Mouse (Mus musculus): ENCODE measurements around the gene Ablim2. TPM values are rescaled to one million over a fixed set of nuclear protein-coding genes. Genes with fewer than 3 reads are reported as not detected.

Gene Ablim2
- polyA plus RNA-seq, 1 experiment from 2014 or later = 2.5 TPM

DNA sequence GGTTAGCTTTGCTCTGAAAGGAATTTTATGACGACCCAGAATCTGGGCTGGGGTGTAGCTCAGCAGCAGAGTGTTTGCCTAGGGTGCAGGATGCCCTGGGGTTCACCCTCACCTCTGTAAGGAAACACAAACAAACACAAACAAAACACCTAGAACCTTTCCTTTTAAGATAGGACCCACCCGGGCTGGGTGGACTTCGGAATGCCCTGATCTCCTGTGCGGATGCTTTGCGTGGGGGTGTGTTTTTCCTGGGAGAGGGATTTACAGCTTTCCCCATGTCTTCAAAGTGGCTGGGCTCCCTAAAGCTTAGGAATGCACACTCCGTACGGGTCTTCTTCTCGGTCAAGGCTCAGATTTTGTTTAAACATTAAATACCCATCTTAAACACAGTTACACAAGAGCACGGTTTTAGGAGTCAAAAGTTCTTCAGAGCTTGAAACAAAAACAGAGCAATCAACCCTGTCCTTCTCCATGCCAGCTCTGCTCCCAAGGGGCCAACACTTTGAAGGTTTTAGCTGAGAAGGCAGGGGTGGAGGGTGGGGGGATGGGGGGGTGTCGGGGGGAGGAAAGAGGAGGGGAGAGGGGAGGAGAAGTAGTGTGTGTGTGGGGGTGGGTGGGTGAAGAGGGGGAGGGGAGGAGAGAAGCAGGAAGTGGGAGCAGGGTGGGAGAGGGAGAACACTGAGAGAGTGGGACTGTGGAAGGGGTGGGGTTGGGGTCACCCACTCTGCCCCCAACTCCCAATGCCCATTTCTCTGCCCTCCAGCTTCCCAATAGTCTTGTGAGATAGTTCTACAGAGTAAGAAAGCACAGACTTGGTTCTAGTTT, 142.9 kb downstream of the Ablim2 start:
- ATAC-seq (replicated peaks; ENCODE audit: insufficient number of reproducible peaks, low FRiP score, low TSS enrichment) = peak; percentile 36; the same call in 1 of the 2 replicates

DNA sequence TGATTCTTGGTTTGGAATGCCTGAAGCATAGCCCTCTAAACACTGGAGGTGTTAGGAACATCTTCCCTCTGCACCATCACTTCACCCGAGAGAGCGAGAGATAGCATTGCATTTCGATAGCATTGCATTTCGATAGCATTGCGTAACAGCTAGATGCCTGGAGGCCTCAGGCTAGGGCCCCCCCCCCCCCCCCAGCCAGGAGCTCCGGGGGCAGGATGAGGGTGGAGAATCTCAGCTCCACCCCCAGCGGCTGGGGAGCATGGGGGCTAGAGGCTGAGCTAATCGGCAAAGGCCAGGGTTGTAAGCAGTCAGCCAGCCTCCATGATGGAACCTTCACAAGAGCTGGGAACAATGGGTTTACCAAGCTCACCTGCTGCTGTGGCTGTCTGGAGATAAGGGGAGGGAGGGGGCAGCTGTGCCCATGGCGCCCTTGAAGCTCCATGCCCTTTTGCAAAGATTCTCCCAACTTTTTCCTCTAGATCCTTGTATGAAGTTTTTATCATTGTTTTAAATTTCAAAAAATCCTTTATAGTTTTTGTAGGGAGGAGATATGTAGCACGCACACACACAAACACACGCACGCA, 143.6 kb downstream of the Ablim2 start:
- H3K4me3 ChIP-seq (ENCODE audit: low read depth, low read length) = 0 out of 2 replicates have a peak overlapping the region, but pooled peaks have one; percentile 5
- H3K9me3 ChIP-seq (replicated peaks; ENCODE audit: control insufficient read depth, low read length) = no peaks in the 10 kb centered on the region
- ATAC-seq (replicated peaks; ENCODE audit: insufficient number of reproducible peaks, low FRiP score, low TSS enrichment) = peak; percentile 67
- H3K36me3 ChIP-seq (ENCODE audit: control insufficient read depth, insufficient read depth, low read length) = no peaks in the 10 kb centered on the region
- 28% methylated on average over 12 of the region's 12 CpGs for WGBS (ENCODE audit: insufficient replicate concordance)
- H3K4me2 ChIP-seq = peak overlapping the region; percentile 51
- H3K9ac ChIP-seq (ENCODE audit: low read depth, low read length) = peak overlapping the region; percentile 10; the same call in 1 of the 2 replicates
- no peaks in the 10 kb centered on the region for H3K27me3 ChIP-seq (ENCODE audit: control insufficient read depth, insufficient read depth, low read length)
- peaks cover 75% of the 10 kb centered on the region for H3K4me1 ChIP-seq (ENCODE audit: control insufficient read depth, insufficient read depth, low read length)
- H3K27ac ChIP-seq (ENCODE audit: low read depth, low read length) = peak overlapping the region; percentile 82

More for the DNA sequence above, 142.9 kb downstream of the Ablim2 start:
- Histone ChIP-seq H3K27ac (ENCODE audit: low read depth, low read length) (peak overlapping the region; percentile 82), H3K4me2 (peak overlapping the region; percentile 51), H3K4me1 (ENCODE audit: control insufficient read depth, insufficient read depth, low read length) (peaks cover 77% of the 10 kb centered on the region), H3K27me3 (ENCODE audit: control insufficient read depth, insufficient read depth, low read length) (no peaks in the 10 kb centered on the region), H3K36me3 (ENCODE audit: control insufficient read depth, insufficient read depth, low read length) (no peaks in the 10 kb centered on the region), H3K9me3 (replicated peaks; ENCODE audit: control insufficient read depth, low read length) (no peaks in the 10 kb centered on the region), H3K9ac (ENCODE audit: low read depth, low read length) (peak overlapping the region; percentile 10; the same call in 1 of the 2 replicates), H3K4me3 (ENCODE audit: low read depth, low read length) (0 out of 2 replicates have a peak overlapping the region, but pooled peaks have one; percentile 5)
- WGBS (ENCODE audit: insufficient replicate concordance) = 3% methylated on average over 10 of the region's 10 CpGs

GRCm38 (mm10) chr5:35903456-35903855, 145.8 kb downstream of the Ablim2 start:
- H3K4me3 ChIP-seq (ENCODE audit: low read depth, low read length) = no peak overlapping the region
- peaks cover 80% of the 10 kb centered on the region for H3K4me1 ChIP-seq (ENCODE audit: control insufficient read depth, insufficient read depth, low read length)
- peak overlapping the region; percentile 72 for H3K27ac ChIP-seq (ENCODE audit: low read depth, low read length)
- WGBS (ENCODE audit: insufficient replicate concordance) = 36% methylated on average over 8 of the region's 8 CpGs
- no peaks in the 10 kb centered on the region for H3K36me3 ChIP-seq (ENCODE audit: control insufficient read depth, insufficient read depth, low read length)
- H3K27me3 ChIP-seq (ENCODE audit: control insufficient read depth, insufficient read depth, low read length) = no peaks in the 10 kb centered on the region
- H3K9ac ChIP-seq (ENCODE audit: low read depth, low read length) = no peak overlapping the region
- peak overlapping the region; percentile 1; the same call in 1 of the 2 replicates for H3K4me2 ChIP-seq
- no peak for ATAC-seq (replicated peaks; ENCODE audit: insufficient number of reproducible peaks, low FRiP score, low TSS enrichment)
- H3K9me3 ChIP-seq (replicated peaks; ENCODE audit: control insufficient read depth, low read length) = no peaks in the 10 kb centered on the region

DNA sequence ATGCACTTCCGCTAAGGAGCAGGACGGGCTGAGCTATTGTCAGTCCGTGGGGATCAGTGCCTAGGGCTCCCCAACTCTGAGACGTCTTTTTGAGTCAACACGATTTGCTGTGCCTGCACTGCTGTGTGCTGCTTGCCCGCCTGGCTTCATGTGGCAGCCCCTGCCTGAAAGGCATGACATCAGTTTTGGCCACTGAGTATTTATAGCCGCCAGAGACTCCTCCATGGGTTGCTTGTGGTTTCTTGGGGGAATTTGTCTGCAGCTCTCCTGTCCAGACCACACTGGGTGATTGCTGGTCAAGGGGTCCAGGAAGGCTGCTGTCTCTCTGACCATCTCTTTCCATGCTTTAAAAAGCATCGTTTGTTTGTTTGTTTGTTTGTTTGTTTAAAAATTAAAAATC, 147.6 kb downstream of the Ablim2 start:
- Histone ChIP-seq H3K27ac (ENCODE audit: low read depth, low read length) (peak overlapping the region; percentile 72), H3K9me3 (replicated peaks; ENCODE audit: control insufficient read depth, low read length) (no peaks in the 10 kb centered on the region), H3K4me1 (ENCODE audit: control insufficient read depth, insufficient read depth, low read length) (peaks cover 85% of the 10 kb centered on the region), H3K4me3 (ENCODE audit: low read depth, low read length) (no peak overlapping the region), H3K9ac (ENCODE audit: low read depth, low read length) (peak overlapping the region; percentile 4; the same call in 1 of the 2 replicates), H3K36me3 (ENCODE audit: control insufficient read depth, insufficient read depth, low read length) (no peaks in the 10 kb centered on the region), H3K4me2 (peak overlapping the region; percentile 35), H3K27me3 (ENCODE audit: control insufficient read depth, insufficient read depth, low read length) (no peaks in the 10 kb centered on the region)
- 42% methylated on average over 8 of the region's 8 CpGs for WGBS (ENCODE audit: insufficient replicate concordance)
- ATAC-seq (replicated peaks; ENCODE audit: insufficient number of reproducible peaks, low FRiP score, low TSS enrichment) = no peak

GRCm38 (mm10) chr5:35907090-35907489, 149.4 kb downstream of the Ablim2 start:
- no peak overlapping the region for H3K4me2 ChIP-seq
- no peak for ATAC-seq (replicated peaks; ENCODE audit: insufficient number of reproducible peaks, low FRiP score, low TSS enrichment)
- no peak overlapping the region for H3K4me3 ChIP-seq (ENCODE audit: low read depth, low read length)
- 0 out of 2 replicates have a peak, but pooled peaks cover 2% of the 10 kb centered on the region for H3K36me3 ChIP-seq (ENCODE audit: control insufficient read depth, insufficient read depth, low read length)
- WGBS (ENCODE audit: insufficient replicate concordance) = 55% methylated on average over 4 of the region's 4 CpGs
- H3K27me3 ChIP-seq (ENCODE audit: control insufficient read depth, insufficient read depth, low read length) = no peaks in the 10 kb centered on the region
- no peak overlapping the region for H3K9ac ChIP-seq (ENCODE audit: low read depth, low read length)
- H3K27ac ChIP-seq (ENCODE audit: low read depth, low read length) = no peak overlapping the region
- peaks cover 72% of the 10 kb centered on the region for H3K4me1 ChIP-seq (ENCODE audit: control insufficient read depth, insufficient read depth, low read length)
- no peaks in the 10 kb centered on the region for H3K9me3 ChIP-seq (replicated peaks; ENCODE audit: control insufficient read depth, low read length)

DNA sequence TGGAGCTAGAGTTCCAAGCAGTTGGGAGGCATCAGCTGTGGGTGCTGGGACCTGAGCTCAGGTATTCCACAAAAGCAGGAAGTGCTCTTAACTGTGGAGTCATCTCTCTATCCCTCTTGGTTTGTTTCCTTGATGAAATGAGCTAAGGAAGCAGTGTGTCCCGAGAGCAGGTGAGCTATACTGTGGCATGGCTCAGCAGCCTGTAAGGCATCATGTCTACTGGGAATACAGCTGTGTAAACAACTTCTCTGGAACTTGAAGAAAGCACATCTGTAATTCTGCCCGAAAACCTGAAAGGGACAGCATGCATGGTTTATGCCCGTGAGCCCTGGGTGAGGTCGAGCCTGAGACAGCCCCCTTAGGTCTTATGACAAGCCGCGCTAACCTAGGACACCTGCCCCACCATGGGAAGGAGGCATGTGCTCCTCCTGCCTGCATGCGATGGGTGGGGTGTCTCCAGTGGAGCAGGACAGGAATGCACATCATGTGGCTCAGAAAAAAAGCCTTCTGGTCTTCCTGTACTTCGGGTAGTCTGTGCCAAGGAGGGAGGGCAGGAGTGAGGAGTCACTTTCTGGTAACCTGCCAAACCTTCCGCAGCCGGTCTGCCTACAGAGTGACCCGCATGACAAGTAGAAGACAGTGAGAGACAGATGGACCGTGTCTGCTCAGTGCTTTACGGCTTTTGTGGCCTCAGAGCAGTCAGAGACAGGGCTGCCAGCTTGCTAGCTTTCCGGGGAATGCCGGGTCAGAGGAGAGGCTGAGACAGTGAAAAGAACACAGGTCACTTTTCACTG, 150.2 kb downstream of the Ablim2 start:
- H3K4me3 ChIP-seq (ENCODE audit: low read depth, low read length) = no peak overlapping the region
- peak overlapping the region; percentile 33 for H3K4me2 ChIP-seq
- peak; percentile 53 for ATAC-seq (replicated peaks; ENCODE audit: insufficient number of reproducible peaks, low FRiP score, low TSS enrichment)
- H3K9ac ChIP-seq (ENCODE audit: low read depth, low read length) = peak overlapping the region; percentile 53; the same call in 1 of the 2 replicates
- 0 out of 2 replicates have a peak, but pooled peaks cover 2% of the 10 kb centered on the region for H3K36me3 ChIP-seq (ENCODE audit: control insufficient read depth, insufficient read depth, low read length)
- no peaks in the 10 kb centered on the region for H3K27me3 ChIP-seq (ENCODE audit: control insufficient read depth, insufficient read depth, low read length)
- H3K27ac ChIP-seq (ENCODE audit: low read depth, low read length) = peak overlapping the region; percentile 81
- WGBS (ENCODE audit: insufficient replicate concordance) = 35% methylated on average over 15 of the region's 15 CpGs
- H3K9me3 ChIP-seq (replicated peaks; ENCODE audit: control insufficient read depth, low read length) = no peaks in the 10 kb centered on the region
- H3K4me1 ChIP-seq (ENCODE audit: control insufficient read depth, insufficient read depth, low read length) = peaks cover 70% of the 10 kb centered on the region

DNA sequence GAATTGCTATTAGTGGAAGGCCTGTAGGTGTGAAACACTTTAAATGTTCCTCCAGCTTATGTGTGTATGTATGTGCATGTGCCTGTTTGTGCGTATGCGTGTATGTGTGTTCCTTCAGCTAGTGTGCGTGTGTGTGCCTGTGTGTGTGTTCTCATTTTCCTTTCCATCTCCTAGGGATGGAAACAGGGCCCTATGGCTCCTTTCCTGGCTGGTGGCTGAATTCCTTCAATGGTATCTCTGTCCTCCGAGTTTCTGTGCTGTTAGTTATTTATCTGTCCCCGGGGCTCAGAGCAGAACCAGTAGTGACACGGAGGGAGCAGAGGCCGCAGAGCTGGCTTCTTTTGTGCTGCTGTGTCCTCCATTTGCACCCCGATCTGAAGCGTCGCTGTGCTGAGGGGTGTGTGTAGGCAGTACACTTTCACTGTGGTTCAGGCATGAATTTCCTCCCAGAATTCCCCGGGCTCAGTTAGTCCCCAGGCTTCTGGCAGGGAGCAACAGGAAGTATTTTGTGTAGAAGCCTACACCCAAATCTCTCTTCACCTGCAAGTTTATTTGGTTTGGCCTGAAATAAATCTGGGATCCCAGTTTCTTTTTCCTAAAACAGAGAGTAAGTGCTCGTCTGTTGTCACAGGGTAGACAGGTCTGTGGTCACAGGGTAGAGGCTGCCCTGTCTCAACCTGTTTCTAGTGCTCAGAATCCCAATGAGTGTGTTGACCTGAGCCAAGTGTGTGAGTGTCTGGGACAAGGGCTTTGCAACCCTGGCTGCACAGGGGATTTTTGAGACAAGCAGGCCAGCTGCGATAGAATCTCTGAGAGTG, 151.2 kb downstream of the Ablim2 start:
- Histone ChIP-seq H3K9me3 (replicated peaks; ENCODE audit: control insufficient read depth, low read length) (no peaks in the 10 kb centered on the region), H3K36me3 (ENCODE audit: control insufficient read depth, insufficient read depth, low read length) (0 out of 2 replicates have a peak, but pooled peaks cover 2% of the 10 kb centered on the region), H3K27me3 (ENCODE audit: control insufficient read depth, insufficient read depth, low read length) (no peaks in the 10 kb centered on the region), H3K4me2 (peak overlapping the region; percentile 30), H3K27ac (ENCODE audit: low read depth, low read length) (peak overlapping the region; percentile 81), H3K4me1 (ENCODE audit: control insufficient read depth, insufficient read depth, low read length) (peaks cover 61% of the 10 kb centered on the region), H3K4me3 (ENCODE audit: low read depth, low read length) (no peak overlapping the region), H3K9ac (ENCODE audit: low read depth, low read length) (0 out of 2 replicates have a peak overlapping the region, but pooled peaks have one; percentile 56)
- 44% methylated on average over 13 of the region's 13 CpGs for WGBS (ENCODE audit: insufficient replicate concordance)
- no peak for ATAC-seq (replicated peaks; ENCODE audit: insufficient number of reproducible peaks, low FRiP score, low TSS enrichment)
